Mouse (Mus musculus): ENCODE results near the gene Glrx5. TPM values are rescaled to one million over a fixed set of nuclear protein-coding genes. Genes with fewer than 3 reads are reported as not detected.
A peak's percentile ranks its signal among the peaks of the same experiment; 100 is the strongest.

Glrx5 gene
- 10 to 100 TPM; 57.9 to 61.2 TPM for total RNA-seq (2021)
- long read RNA-seq, experiment 1, transcript Glrx5-201 (2 exons, 2,925 nt), result major isoform, 251 of 403 reads
- long read RNA-seq, experiment 1, partial matches to known transcripts, result 144 of 403 reads
- long read RNA-seq, experiment 1, other reads (novel, unspliced or antisense), result 8 of 403 reads
- long read RNA-seq, experiment 2, transcript Glrx5-201 (2 exons, 2,925 nt), result major isoform, 306 of 540 reads
- long read RNA-seq, experiment 2, partial matches to known transcripts, result 230 of 540 reads
- long read RNA-seq, experiment 2, other reads (novel, unspliced or antisense), result 4 of 540 reads

DNA sequence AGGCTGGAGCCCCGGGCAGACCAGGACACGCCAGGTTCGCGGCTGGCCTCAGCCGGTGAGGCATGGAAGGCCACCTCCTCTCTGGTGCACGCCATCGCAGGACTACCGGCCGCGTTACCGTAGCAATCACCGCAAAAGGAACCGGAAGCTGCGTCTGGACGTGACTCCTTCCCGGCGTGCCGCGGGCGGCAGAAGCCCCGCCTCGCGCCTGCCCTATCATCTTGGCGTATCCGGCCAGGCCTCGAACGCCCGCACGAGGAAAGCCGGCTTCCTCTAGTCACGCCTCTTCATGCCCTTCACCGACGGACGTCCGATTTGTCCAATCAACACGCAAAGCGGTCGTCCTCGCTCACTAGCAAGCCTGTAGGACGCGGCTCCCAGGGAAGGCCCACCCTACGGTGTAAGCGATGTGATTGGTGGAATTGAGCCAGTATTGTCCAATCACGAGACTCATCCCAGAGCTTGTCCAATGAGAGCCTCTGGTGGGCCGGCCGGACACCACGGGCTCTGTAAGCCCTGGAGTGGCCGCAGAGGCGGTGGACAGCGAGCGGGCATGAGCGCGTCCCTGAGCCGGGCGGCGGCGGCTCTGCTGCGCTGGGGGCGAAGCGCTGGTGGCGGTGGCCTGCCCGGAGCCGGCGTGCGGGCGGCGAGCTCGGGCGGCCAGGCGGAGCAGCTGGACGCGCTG, at the start of gene Glrx5:
Glrx5 (plus strand) TSS at position 542 of the 685 bp plus-strand sequence.
- intact Hi-C loops (cut with DNase I), result no loop called here

DNA sequence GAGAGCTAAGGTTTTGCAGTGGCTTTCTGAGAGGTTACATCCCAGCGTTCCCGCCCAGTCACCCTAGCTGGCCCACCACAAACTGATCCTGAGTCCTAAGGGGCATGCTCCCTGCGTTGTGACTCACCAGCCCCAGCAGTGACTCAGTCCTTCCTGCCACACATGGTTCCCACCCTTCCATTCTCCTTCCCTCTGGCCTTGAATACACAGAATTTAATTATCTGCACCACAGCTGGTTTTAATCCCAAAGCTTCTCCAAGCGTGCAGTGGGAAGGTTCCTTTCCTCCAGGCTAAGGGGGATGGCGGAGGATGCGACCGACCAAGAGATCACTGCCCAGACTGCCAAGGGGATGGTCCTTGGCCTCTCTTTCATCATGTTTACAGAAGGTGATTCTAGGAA, 49.0 kb upstream of the Glrx5 start:
- DNase-seq, result peak in 1 of 2 experiments; percentile 47
- intact Hi-C loops (cut with DNase I), result no loop called here

More for the DNA sequence above, at the start of gene Glrx5:
- DNase-seq, result peak; percentile 96 to 98

DNA sequence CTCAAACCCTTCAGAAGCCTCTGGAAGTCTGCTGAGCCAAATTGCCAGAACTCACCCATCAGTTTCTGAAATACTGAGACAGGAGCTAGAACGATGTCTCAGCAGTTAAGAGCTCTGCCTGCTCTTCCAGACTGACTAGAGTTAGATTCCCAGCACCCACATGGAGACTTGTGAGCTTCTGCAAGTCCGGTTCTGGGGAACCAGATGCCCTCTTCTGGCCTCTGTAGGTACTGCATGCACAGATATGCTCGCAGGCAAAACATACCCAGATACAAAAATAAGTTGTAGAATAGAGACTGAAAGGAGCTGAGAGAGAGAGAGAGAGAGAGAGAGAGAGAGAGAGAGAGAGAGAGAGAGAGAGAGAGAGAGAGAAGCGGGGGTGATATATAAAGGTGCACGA, 47.4 kb upstream of the Glrx5 start:
- intact Hi-C loops (cut with DNase I), result no loop called here
- no peak for DNase-seq

DNA sequence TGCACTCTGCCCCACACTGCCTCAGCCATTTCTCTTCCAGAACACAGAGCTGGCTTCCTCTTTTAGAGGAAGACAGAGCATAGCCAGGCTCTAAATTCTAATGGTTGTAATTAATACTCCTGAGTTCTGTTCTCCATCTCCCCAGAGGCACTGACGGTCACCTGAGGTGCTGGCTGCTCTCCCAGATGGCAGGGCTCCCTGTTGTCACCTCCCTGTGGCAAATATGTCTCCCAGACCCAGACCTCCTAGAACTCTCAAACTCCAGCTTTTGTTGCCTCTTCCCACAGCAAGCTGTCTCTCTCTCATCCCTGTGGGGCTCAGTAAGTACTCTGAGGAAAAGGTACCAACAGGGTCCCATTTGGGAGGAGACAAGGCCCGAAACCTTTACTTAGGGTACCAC, 46.5 kb upstream of the Glrx5 start:
- intact Hi-C loops (cut with DNase I), result no loop called here
- no peak for DNase-seq

DNA sequence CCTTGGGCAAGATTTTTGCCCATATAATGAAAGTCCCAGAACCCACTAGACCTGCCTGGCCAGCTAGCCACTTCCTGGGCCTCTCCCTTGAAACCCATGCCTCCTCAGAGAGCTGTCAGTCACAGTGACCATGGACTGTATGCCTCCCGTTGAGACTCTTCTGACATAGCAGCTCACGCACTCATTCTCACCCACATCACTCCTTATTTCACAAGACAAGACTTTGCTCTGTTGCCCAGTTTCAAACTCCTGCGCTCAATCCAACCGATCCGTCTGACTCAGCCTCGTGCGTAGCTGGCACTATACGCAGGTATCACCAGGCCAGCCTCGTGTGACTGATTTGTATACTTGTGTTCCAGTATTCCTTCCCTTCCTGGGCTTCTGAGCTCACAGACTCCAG, 45.7 kb upstream of the Glrx5 start:
- intact Hi-C loops (cut with DNase I), result no loop called here

DNA sequence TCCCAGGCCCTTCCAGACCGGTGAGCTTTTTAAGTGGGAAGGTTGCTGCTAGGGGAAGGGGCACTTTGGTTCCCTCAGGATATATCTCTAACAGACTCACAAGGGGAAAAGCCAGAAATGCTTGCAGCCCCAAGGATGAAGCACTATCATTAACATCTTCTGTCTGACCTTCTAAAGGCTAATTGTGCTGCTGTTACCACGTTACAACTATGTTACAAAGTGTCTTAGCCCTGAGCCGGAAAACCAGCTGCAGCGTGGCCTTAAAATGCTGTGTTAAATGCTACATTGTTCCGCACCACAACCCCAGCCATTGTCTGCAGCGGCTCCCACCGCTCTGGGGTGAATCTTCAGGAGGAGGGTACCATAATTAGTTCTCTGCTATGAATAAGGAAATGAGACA, 44.6 kb upstream of the Glrx5 start:
- no peak for DNase-seq
- intact Hi-C loops (cut with DNase I), result no loop called here

More for the DNA sequence above, 45.7 kb upstream of the Glrx5 start:
- DNase-seq, result no peak

DNA sequence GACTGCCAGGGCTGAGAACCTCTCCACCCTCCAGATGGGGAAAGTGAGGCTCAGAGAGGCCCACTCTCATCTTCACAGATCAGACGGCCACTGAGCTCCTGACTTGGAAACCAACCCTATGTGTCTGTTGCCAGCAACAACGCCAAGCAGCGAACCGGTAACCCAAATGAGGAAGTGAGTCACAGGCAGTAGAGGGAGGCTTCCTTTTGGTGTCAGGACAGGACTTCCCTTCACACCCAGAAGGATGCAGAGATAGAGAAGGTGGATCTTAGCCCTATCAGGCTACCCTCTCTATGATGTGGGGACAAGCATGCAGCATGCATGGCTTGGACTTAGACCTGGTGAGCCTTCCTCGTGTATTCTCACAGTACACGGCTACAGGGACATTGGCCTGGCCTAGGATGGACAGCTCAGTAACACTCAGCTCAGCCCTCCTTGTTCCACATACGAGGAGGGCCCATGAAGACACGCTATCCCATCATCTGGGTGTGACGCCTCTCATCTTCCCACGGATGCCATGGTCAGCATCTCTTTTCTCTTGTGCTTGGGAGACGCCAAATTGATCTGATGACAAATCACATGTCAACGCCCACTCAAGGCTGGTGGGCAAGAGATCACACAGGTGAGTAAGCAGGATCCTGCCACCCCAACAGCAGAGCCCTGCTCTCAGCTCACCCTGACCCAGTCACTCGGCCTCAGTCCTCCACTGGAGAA, 41.6 kb upstream of the Glrx5 start:
- intact Hi-C loops (cut with DNase I), result no loop called here
- DNase-seq, result no peak

DNA sequence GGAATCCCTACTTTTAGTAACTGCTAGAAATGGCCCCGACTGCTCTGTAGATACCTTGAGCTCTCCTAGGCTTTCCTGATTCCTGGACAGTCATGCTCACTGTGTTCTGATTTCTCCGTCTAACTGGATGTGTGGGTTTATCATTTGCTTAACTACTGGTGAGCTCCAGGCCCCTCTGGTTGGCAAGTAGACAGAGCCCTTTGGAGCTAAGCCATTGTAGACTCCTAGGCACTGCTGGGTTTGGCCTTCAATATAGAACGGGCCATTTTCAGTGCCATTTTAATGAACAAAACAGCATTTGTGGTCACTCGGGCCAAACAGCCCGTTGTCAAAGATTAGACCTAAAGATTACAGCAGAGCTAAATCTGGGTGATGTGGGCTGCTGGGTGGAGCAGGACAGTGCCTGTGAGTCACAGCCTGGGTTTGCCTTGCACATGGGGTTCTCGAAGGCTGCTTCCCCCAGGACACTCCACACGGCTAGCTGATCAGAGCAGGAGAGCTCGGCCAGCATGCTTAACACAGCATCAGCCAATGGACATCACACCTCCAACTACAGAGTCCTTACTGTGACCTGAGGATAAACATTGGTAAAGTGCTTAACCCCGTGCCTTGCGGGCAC, 40.3 kb upstream of the Glrx5 start:
- intact Hi-C loops (cut with DNase I), result no loop called here
- DNase-seq, result no peak

DNA sequence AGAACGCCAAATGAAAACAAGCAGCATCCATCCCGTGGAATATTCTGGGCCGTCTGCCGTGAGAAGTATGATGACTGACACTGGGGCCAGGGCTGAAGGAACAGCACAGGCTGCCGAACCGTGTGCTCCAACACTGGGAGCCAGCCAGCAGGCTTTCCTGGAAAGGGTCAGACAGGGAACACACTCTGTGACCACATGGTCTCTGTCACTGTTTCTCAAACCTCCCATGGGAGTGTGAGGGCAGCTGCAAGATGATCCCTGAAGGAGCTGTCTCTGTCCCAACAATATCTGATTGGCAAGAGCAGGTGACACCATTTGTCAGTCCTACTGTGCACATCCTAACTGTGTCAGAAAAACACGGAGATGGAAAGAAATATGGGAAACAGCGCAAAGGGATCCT, 39.6 kb upstream of the Glrx5 start:
- peak in 1 of 2 experiments; percentile 58 for DNase-seq
- intact Hi-C loops (cut with DNase I), result no loop called here

DNA sequence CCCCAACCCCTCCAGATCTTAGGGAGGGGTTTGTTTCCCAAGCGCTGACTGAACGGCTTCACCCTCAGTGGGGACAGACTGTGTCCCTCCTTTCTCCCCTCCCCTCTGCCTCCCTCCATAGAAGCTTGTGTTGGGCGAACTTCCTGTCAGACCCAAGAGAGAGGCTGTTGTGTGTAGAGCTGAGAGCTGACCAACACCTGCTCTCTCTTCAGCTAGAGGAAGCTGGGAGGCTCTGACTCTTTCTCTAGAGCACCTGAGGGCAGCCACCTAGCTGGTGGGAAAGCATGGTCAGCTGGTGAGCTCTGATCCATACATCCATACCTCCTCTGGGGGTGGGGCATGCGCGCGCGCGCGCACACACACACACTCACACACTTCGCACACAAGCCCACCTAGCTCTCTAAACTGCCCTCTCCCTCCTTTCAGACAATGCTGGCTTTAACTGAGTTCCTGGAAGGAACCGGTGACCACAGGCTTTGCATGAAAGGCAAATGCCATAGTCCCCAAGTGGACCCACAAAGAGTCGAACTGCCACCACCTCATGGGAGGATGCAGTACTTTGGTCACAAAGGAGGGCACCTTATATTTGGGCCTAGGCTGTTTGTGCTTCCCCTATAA, 37.1 kb upstream of the Glrx5 start:
- DNase-seq, result no peak
- intact Hi-C loops (cut with DNase I), result no loop called here

DNA sequence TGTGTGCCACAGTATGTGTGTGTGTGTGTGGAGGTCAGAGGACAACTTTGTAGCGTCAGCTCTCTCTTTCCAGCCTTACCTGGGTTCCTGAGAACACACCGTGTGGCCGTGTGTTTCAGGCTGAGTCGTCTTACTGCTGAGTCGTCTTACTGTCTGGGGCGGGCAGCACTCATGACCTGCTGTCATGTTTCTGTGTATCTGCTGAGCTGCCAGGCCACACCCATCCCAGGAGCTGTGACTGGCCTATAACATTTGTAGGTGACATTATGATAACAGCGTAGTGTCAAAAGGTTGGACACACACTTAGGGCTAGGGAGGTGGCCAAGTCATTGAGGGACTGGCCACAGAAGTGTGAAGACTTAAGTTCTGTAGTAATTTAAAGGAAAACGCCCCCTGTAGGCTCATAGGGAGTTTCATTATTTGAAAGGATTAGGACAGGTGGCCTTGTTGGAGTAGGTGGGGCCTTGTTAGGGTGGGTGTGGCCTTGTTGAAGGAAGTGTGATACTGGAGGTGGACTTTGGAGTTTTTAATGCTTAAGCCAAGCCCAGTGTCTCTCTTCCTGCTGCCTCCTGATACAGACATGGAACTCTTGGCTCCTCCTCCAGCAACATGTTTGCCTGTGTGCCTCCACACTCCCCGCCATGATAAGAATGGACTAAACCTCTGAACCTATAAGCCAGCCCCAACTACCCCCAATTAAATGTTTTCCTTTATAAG, 36.3 kb upstream of the Glrx5 start:
- intact Hi-C loops (cut with DNase I), result no loop called here
- DNase-seq, result no peak

DNA sequence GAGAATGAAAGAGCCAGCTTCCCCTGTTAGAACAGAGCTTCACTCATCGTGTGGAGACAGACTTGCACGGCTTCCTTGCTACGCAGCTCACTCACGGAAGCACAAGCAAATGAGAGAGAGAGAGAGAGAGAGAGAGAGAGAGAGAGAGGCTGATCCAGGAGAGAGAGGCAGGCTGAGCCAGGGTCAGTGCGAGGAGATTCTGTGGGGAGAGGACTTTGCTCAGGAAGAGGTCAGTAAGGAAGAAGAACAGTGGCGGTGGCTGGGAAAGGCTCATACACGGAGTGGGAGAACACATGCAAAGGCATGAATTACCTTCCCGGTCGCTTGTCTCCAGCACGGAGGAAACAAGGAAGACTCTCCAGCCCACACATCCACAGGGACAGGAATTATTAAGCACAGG, 35.3 kb upstream of the Glrx5 start:
- intact Hi-C loops (cut with DNase I), result no loop called here
- DNase-seq, result no peak

DNA sequence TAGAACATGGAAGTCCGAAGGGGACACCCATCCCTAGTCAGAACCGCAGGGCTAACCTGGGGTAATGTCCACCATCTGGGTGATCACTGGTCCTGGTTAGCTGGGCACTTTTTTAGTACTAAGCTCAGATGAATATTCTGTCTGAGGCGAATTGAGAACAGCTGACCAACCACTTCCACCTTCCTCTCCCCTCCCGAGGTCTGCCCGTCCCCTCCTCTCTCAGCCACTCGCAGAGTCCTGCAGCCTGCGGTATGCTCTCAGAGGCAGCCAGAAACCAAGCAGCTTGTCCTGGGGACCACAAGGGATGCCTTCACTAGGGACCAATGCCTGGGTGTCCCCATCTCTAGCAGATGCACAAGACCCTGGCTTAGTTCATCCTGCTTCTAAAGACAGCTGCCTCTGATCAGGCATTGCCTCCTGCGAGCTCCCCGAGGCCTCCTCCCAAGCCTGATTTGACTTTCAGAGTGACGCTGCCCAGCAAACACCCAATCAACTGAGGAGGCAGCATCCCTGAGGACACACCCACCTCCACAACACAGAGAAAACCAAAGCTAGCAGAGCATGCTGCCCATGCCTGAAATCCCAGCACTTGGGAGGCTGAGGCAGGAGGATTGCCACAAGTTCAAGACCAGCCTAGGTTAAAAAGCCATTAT, 34.7 kb upstream of the Glrx5 start:
- no peak for DNase-seq
- intact Hi-C loops (cut with DNase I), result no loop called here

DNA sequence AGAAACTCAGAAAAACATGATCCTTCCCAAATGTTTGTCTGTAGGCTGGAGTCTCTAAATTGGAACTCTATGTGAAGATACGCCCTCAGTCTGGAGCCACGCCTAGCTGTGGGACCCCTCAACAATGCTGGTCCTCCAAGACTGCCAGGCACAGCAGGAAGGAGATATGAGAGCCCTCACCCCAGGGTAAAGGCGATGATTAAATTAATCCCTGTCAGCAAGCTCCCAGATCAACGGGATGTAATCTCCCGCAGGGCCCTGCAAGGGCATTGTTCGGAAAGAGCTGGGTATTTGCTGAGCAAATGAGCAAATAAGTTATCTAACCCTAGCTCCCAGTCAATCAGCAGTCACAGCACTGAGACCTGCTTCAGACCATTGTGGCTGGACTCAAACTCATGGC, 33.9 kb upstream of the Glrx5 start:
- no peak for DNase-seq
- intact Hi-C loops (cut with DNase I), result no loop called here

DNA sequence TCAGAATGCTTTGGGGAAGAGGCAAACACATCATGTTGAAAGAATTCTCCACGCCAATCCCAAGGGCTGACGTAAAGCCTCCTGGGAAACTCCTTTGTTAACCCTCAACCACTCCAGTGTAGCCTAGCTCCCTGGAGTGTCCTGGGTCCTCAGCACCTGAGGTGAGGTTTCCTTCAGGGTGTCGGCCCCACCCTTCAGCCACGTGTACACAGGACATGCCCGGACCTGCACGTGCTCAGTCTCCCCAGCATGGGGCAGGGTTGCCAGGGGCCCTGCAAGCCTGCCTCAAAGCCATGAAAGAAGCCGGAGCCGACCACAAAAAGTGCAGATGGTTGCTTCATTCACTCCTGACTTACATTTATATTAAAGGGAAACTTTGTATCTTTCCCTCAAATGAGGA, 33.3 kb upstream of the Glrx5 start:
- intact Hi-C loops (cut with DNase I), result no loop called here
- DNase-seq, result no peak

DNA sequence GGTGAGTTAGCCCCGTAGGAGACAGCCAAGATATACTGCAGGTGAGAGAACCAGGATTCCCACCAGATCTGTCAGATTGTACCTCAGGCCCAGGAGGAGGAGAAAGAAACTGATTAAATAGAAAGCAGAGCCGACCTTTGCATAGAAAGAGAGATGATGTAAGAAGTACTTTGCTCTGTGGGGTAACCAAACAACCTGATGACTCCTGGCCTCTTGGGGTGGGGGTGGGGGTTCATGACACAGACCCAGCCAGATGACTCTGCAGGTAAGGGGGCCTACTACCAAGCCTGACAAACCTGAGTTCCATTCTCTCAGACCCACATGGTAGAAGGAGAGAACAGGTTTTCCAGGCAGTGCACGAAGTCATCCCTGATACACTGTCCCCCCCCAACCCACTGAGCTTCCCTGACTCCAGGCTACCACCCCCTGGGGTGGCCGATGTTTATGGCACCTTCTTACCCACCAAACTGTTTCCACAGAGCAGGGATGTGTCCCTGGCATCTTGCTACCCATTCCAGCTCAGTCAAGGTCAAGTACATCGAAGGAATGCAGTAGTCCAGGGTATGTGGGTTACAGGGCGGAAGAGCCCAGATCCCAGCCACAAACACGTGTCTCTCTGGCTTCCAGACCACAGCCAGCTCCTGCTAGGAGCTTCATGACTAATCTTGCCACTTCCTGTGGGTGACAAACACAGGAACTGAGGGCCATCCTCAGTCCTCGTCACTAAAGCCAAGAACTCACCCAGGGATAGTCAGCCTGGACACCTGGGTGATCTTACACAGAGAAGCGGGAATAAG, 31.8 kb upstream of the Glrx5 start:
- no peak for DNase-seq

DNA sequence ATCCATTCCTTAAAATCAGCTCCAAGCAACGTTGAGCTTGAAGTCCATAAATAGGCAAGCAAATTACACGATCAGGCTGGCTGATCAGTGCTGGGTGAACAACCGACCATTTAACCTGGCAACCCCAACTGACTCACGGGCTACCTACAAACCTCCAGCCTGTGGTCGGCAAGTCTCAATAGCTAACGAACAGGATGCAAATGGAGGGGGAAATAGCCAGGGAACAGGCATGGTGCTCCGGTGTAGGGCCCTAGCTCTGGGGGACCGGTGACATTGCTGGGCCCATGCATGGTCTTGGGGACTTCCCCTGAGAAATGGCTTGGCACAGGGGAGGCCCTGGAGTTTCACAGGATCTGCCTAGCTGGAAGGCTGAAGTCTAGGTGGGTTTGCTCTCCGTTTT, 31.2 kb upstream of the Glrx5 start:
- intact Hi-C loops (cut with DNase I), result no loop called here
- no peak for DNase-seq

More for the DNA sequence above, 31.8 kb upstream of the Glrx5 start:
- intact Hi-C loops (cut with DNase I), result no loop called here

DNA sequence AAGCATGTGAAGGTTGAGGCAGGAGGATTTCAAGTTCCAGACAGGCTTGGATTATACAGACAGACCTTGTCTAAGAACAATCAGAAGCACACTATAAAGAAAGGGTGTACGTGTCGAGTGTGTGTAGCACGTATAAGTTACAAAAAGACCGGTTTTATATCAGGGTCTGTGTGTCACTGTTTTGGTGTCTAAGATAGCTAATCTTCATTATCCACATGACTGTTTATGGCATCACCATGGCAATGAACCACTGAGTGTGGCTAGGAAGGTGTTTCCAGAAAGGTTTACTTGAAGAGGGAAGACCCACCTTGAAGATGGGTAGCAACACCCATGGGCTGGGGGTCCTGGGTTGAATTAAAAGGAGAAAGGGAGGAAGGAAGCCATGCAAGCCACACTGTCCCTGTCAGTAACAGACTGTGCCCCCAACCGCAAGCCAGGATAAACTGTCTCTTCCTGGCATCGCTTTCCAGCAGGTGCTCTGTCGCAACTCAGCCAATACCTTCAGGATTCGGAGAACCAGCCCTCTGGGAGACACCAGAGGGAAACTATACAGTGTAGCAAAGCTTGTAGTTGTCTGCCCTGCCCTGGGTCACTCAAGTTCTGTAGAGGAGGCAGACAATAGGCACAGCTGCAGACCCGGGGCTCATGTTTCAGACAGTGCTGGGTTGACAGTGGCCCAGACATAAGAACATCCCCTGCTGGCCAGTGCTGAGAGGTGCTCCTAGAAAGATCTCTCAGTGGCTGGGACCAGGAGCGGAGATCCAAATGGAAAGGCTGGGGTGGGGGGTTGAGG, 30.0 kb upstream of the Glrx5 start:
- no peak for DNase-seq
- intact Hi-C loops (cut with DNase I), result no loop called here

Data from gastrocnemius, postnatal 36 days (tissue).